Mouse (Mus musculus): ENCODE measurements at regions not wholly inside any gene's neighbourhood (a gene's known extent, or its start where the extent isn't known, plus 50 kb on each side); places are given as distances from the start of the nearest gene placed in this dataset.

DNA sequence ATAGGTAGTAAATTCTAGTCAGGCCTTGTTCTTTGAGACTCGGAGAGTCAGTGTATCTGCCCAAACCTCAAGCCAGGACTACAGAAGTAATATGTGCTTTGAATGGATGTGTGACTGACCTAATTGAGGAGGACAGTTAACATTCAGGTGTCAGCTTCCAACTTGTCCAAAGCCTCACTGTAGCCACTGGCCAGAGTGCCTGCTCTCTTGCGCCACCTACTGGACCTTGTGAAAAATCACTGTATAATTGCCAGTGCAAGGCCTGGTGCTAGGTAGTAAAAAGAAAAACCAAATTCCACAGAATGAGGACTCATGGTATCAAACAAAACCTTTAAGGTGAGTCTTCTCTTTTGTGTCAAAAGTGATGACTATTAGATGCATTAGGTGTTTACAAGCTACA lies 933.6 kb upstream of the Lrrc6 start:
- peak; percentile 61 for DNase-seq

GRCm38 (mm10) chr15:67423922-67424321 lies 923.2 kb upstream of the Lrrc6 start:
- no peak for DNase-seq

DNA sequence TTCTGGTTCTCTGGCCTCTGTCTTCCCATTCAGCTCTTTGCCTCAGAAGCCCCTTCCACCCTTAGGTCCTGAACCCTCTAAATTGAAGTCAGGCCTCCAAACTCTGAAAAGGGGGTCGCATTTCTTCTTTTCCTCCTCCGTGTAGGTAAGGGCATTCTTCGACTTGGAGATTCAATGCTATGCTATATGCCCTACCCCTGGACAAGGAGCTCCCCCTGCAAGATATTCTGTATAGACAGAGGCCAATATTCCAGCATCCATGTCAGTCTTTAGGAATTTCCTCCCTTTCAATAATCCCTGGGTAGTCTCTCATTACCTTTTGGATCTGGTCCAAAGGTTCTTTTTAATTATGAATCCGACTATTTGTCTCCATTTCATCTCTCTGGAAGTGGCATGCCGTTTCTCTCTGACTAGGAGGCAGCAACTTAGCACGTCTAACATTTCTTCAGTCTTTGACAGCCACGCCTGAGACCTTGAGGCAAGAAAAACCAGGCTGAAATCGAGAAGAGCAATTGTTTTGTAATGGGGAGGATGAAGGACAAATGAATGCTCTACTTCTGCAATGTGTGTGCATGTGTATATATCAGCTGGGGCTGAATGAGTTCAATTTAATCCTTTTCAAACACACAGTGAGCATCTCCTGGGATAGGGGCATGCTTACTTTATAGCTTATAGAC lies 921.7 kb upstream of the Lrrc6 start:
- no peak for DNase-seq

GRCm38 (mm10) chr15:67420776-67421175 lies 920.1 kb upstream of the Lrrc6 start:
- no peak for DNase-seq

DNA sequence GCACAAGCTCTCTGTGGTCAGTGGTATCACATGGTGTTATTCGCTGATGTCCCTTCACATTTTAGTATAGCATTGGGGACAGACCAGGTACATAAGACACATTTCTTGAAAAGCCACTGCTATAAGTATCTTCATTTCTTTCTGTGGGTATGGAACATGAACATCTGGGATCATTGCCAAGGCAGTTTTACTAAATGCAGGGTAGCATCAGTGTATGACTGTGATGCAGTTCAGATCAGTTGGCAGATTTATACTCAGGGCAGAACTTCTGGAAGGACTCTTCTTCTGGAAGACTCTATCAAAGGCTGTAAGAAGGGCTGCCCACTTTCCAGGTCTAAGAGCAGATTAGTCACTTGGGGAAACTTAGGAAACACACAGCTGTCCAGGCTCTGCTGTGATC lies 919.0 kb upstream of the Lrrc6 start:
- DNase-seq = no peak

- DNase-seq = no peak
Observed at GRCm38 (mm10) chr15:67417742-67418163, 917.0 kb upstream of the Lrrc6 start.

- DNase-seq = no peak
Observed at GRCm38 (mm10) chr15:67415840-67416239, 915.1 kb upstream of the Lrrc6 start.

- no peak for DNase-seq
Observed at GRCm38 (mm10) chr15:67414371-67414930, 913.7 kb upstream of the Lrrc6 start.

GRCm38 (mm10) chr15:67413581-67413980 lies 912.9 kb upstream of the Lrrc6 start:
- DNase-seq = no peak

- no peak for DNase-seq
Observed at GRCm38 (mm10) chr15:67412394-67412793, 911.7 kb upstream of the Lrrc6 start.

- no peak for DNase-seq
Observed at GRCm38 (mm10) chr15:67411657-67412056, 910.9 kb upstream of the Lrrc6 start.

DNA sequence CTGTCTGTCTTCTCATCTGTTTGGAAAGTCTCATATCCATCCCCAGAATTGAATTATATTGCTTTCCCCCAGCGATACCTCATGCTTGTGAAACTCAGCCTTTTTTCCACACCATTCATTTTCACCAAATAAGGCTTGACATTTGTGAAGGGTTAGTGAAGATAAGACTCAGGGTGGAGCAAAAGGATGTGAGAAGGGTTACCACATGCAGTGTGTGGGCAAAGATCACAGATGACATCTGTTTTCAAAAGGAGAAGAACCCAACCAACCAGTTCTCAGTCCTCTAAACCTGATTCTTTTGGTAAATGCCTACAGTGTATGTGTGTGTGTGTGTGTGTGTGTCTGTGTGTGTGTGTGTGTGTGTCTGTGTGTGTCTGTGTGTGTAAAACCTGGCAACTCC lies 909.3 kb upstream of the Lrrc6 start:
- no peak for DNase-seq

GRCm38 (mm10) chr15:67408871-67409559 lies 908.3 kb upstream of the Lrrc6 start:
- no peak for DNase-seq

GRCm38 (mm10) chr15:67407244-67407643 lies 906.5 kb upstream of the Lrrc6 start:
- no peak for DNase-seq

DNA sequence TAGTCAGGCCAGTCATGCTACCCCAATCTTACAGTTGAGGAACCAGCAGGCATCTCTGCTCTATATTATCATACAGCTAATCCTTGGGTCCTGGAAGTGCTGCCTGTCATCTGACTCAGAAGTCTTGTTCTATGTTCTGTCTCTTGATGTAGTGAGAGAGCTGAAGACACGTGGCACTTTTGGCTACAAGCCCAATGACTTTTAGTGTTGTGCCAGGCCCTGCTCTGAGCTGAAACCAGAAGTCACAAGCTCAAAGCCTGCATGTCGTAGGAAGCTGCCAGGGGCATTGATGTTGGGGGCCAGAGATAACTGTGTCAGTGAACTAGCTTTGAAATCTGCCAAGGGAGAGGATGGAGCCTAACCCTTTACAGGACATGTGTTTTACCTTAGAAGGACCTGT lies 904.8 kb upstream of the Lrrc6 start:
- no peak for DNase-seq

- DNase-seq = no peak
Observed at GRCm38 (mm10) chr15:67405011-67405410, 904.3 kb upstream of the Lrrc6 start.

DNA sequence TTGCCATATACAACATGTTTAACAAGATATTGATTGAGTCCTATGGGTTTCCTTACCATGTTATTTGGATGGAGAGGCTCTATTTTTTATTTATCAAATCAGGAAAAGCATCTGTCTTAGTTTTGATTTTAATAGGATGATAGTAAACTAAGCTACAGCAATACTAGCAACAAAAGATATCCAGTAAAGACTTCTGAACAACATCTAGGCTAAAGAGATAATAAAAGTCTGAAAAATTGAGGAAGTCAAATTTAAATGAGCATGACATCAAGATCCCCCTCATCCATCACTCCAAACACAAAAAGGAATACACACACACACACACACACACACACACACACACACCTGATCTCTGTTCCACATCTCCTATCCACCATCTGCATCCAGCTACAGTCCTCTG lies 901.6 kb upstream of the Lrrc6 start:
- no peak for DNase-seq

DNA sequence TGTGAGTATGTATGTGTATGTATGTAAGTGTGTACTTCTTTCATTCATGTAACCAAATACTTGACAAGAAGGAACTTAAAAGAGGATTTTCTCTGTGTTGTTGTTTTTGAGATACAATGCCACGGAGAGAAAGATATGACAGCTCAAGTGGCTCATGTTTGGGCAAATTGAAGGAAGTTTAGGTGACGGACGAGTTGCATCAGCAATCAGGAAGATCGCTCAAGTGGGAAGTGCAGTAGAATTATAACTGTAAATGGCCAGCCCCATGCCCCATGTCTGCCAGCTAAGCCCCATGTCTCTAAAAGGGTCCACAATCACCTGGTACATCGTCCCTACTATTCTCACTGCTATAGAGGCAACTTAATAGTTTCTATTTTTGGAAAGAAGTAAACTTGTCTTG lies 896.6 kb upstream of the Lrrc6 start:
- DNase-seq = no peak

DNA sequence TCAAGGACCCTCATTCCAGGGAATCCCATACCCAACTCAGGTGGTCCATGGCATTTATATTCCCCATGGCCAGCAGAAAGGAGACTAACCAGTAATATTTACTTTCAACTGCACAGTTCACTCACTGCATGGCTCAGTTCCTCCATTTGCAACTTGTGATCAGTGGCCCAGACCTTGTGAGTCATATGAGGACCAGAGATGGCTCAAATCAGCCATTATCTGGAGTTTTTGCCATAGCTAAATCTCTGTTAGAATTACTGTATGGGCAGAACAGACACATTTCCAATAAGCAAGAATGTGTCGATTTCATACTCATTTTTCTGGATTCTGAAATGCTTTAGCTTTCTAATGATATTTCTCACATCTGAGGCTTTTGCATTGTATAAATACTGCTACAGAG lies 894.4 kb upstream of the Lrrc6 start:
- DNase-seq = no peak

- DNase-seq = no peak
Observed at GRCm38 (mm10) chr15:67391918-67392317, 891.2 kb upstream of the Lrrc6 start.

- DNase-seq = no peak
Observed at GRCm38 (mm10) chr15:67388514-67388913, 887.8 kb upstream of the Lrrc6 start.

- no peak for DNase-seq
Observed at GRCm38 (mm10) chr15:67386896-67387295, 886.2 kb upstream of the Lrrc6 start.

DNA sequence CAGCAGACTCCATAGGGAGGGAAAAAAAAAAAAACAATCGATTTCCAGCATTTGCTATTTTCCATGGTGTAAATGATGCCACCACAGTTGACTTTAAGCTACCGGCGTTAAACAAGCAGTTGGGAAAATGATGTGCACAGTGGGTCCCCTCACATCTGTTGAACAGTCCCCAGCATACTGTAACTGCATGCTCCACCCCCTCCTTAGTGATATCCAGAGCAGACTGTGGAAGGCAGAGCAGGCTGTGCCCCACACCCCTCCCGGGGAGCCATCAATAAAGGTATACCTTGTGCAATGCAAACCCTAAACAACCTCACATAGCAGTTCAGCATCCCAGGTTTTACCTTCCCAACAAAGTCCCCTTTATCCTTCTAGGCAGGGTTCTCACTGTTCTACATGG lies 872.9 kb upstream of the Lrrc6 start:
- DNase-seq = no peak

GRCm38 (mm10) chr15:67373030-67373429 lies 872.3 kb upstream of the Lrrc6 start:
- DNase-seq = peak; percentile 3
